Mouse (Mus musculus) liver, adult 2 months (tissue): Measurements from ENCODE around the gene Rad9b. TPM values are rescaled to one million over a fixed set of nuclear protein-coding genes. Genes with fewer than 3 reads are reported as not detected.

Source experiments
- DNase-seq: peaks from one replicate; pipeline ENCODE4 v3.0.0-alpha.2; 2011; ENCODE audit warnings: low read depth, low spot score; ENCODE audit errors: extremely low read depth
- H3K27ac ChIP-seq: fragments of 200-500 bp; replicated peaks from 2 replicates; pipeline ENCODE4 v1.5.1; 2012; ENCODE audit warnings: low read depth, mild to moderate bottlenecking, control low read depth, inconsistent platforms, low read length; ENCODE audit not compliant: insufficient read depth
- H3K27me3 ChIP-seq: fragments of 200-500 bp; 2 replicates; pipeline ENCODE4 v1.6.1; 2012; ENCODE audit warnings: mild to moderate bottlenecking, moderate library complexity, low read length, inconsistent platforms; ENCODE audit not compliant: control insufficient read depth, insufficient read depth
- H3K36me3 ChIP-seq: fragments of 200-500 bp; 2 replicates; pipeline ENCODE4 v1.6.1; 2012; ENCODE audit warnings: low read length, inconsistent platforms; ENCODE audit not compliant: control insufficient read depth, insufficient read depth
- H3K4me1 ChIP-seq: fragments of 200-500 bp; 2 replicates; pipeline ENCODE4 v1.6.1; 2011; ENCODE audit warnings: low read length; ENCODE audit not compliant: control insufficient read depth, insufficient read depth
- H3K4me3 ChIP-seq: fragments of 200-500 bp; 2 replicates; pipeline ENCODE4 v1.5.1; 2011; ENCODE audit warnings: low read depth, mild to moderate bottlenecking, control low read depth, low read length, moderate library complexity; ENCODE audit not compliant: insufficient read depth
- H3K79me2 ChIP-seq: fragments of 200-500 bp; 2 replicates; pipeline ENCODE4 v1.6.1; 2012; ENCODE audit warnings: inconsistent platforms, mild to moderate bottlenecking, low read length, moderate library complexity; ENCODE audit not compliant: control insufficient read depth, insufficient read depth
- H3K9ac ChIP-seq: fragments of 200-500 bp; 2 replicates; pipeline ENCODE4 v1.6.1; 2012; ENCODE audit warnings: low read depth, mild to moderate bottlenecking, control low read depth, inconsistent platforms, low read length
- CTCF ChIP-seq: fragments of 200-500 bp; IDR thresholded peaks from 2 replicates; pipeline ENCODE4 v1.5.1; 2011; ENCODE audit warnings: low read depth, low read length, control low read depth
- POLR2A ChIP-seq: fragments of 200-500 bp; IDR thresholded peaks from 2 replicates; pipeline ENCODE4 v1.6.1; 2011; ENCODE audit warnings: low read length, control low read depth; ENCODE audit not compliant: insufficient read depth; ENCODE audit errors: extremely low read depth
- WGBS: fragments of 180-500 bp; shearing (Covaris S2); methylation state at CpG from one replicate; pipeline ENCODE4 v1.1.7; 2018; 5-methylcytosine and 5-hydroxymethylcytosine counted together
- polyA plus RNA-seq: library from polyadenylated mRNA; depleted of rRNA; stranded (reverse); fragments of >200 nt; gene quantifications from 2 replicates; pipeline ENCODE4 v1.2.3, GENCODE M21; 2012; rRNA removed
- total RNA-seq: library from RNA; depleted of rRNA; stranded (reverse); fragments of >200 nt; gene quantifications from 2 replicates; pipeline ENCODE4 v1.2.3, GENCODE M21; 2014; rRNA removed

Gene Rad9b
- total and polyA plus RNA-seq, 2 experiments = 1.5 to 4.5 TPM

DNA sequence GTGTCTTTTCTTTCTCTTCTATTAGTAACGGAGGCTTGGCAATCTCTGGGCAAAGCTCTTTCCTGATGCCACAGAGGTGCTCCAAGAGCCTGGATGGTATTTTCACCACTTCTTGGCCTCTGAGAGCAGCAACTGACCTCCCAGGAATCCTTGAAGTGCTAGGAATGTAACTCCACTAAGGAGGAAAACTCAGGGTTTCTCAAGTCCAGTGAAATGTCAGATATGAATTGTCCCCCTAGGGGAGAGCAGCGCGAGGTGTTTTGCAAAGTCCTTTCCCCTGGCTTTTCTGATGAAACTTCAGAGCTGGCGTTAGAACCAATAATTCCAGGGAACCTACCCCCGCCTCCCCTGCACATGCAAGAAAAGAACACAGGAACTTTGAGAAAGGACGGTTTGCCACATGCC is 73.6 kb downstream of the Rad9b start:
- no peak for TF ChIP-seq POLR2A
- no peak for TF ChIP-seq CTCF
- Histone ChIP-seq H3K4me3 (no peak overlapping the region), H3K36me3 (no peaks in the 10 kb centered on the region), H3K4me1 (peaks cover 4% of the 10 kb centered on the region), H3K9ac (no peak overlapping the region), H3K27me3 (no peaks in the 10 kb centered on the region), H3K27ac (peak overlapping the region; percentile 41), H3K79me2 (peaks cover 11% of the 10 kb centered on the region; the same call in 1 of the 2 replicates)
- DNase-seq = no peak
- WGBS = 18% methylated on average over 6 of the region's 6 CpGs

DNA sequence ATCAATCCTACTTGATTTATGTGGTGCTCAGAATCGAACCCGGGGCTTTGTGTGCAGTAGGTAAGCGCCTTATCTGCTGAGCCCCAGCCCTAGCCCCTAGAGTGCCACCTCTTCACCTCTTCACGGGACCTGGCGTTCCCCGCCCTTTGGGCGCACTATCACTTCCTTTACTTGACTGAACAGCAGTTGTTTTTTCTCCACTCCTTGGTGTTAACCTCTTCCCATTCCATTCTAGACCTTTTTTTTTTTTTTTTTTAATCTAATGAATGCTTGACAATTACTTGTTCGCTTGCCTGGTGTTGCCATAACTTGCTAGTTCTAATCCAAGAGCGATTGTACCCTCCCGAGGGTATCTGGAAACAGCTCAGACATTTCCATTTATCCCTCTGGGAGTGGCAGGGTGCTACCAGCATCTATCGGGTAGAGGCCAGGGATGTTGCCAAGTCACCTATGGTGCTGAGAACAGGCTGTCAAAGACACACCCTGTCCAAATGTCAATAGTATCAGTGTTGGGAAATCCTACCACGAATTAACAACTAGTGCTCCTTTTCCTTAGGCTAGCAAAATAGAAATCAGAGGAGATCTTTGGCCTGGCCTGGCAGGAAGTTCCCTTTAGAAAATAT is 74.1 kb downstream of the Rad9b start:
- 66% methylated on average over 12 of the region's 12 CpGs for WGBS
- peak; percentile 90 for DNase-seq
- Histone ChIP-seq H3K27me3 (no peaks in the 10 kb centered on the region), H3K36me3 (no peaks in the 10 kb centered on the region), H3K4me3 (no peak overlapping the region), H3K4me1 (peaks cover 7% of the 10 kb centered on the region), H3K27ac (no peak overlapping the region; the same call in 1 of the 2 replicates), H3K79me2 (peaks cover 7% of the 10 kb centered on the region; the same call in 1 of the 2 replicates), H3K9ac (no peak overlapping the region)
- no peak for TF ChIP-seq POLR2A
- TF ChIP-seq CTCF = no peak

DNA sequence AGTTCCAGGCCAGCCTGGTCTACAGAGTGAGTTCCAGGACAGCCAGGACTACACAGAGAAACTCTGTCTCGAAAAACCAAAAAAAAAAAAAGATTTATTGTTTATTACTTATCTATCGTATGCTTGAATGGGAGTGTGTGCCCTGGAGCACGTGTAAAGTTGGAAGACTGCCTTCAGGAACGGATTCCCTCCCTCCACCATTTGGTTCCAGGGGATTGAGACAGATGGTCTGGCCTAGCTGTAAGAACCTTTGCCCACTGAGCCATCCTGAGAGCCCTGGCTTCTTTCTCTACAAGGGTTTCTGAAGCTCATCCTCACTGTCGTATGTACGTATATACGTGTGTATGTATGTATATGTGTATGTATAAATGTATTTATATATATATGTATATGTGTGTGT is 75.1 kb downstream of the Rad9b start:
- TF ChIP-seq POLR2A (no peak), CTCF (no peak)
- no peak overlapping the region for H3K4me3 ChIP-seq
- no peaks in the 10 kb centered on the region for H3K79me2 ChIP-seq
- peaks cover 11% of the 10 kb centered on the region for H3K4me1 ChIP-seq
- no peaks in the 10 kb centered on the region for H3K27me3 ChIP-seq
- no peak overlapping the region for H3K9ac ChIP-seq
- WGBS = 92% methylated on average over 7 of the region's 7 CpGs
- no peaks in the 10 kb centered on the region for H3K36me3 ChIP-seq
- no peak for DNase-seq
- no peak overlapping the region for H3K27ac ChIP-seq

DNA sequence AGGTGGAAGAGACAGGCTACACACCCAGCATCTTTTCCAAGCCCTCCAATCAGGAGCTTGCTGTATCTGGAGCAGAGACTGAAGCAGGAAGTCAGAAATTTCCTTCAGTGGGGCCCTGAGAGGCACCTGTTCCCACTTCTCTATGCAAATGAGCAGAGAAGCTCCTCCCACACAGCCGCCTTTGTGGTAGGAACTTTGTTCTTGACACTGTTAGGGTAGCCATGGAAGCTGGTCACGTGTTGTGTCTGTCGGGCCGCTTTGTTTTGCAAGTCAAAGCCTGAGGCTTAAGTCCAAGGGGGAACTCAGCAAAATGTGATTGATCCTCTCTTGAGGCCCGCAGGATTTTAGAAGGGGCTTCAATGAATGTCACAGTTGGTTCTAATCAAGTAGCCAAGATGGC is 79.2 kb downstream of the Rad9b start:
- no peak overlapping the region for H3K4me3 ChIP-seq
- 7% methylated on average over 5 of the region's 5 CpGs for WGBS
- H3K79me2 ChIP-seq = no peaks in the 10 kb centered on the region
- DNase-seq = peak; percentile 91
- H3K9ac ChIP-seq = no peak overlapping the region
- H3K27me3 ChIP-seq = no peaks in the 10 kb centered on the region
- no peaks in the 10 kb centered on the region for H3K36me3 ChIP-seq
- no peak for TF ChIP-seq POLR2A
- TF ChIP-seq CTCF = no peak
- H3K27ac ChIP-seq = 0 out of 2 replicates have a peak overlapping the region, but pooled peaks have one; percentile 19
- peaks cover 8% of the 10 kb centered on the region for H3K4me1 ChIP-seq

Other genes starting within 250 kb of the Rad9b start
- not detected in 2 replicates for gene Ccdc63, start 213.4 kb downstream of the Rad9b start, total RNA-seq
- gene Ccdc63, start 213.4 kb downstream of the Rad9b start, polyA plus RNA-seq = not detected in 2 replicates
- gene Ppp1cc, start 196.0 kb downstream of the Rad9b start, total RNA-seq = 100 TPM in 2 replicates
- gene Ppp1cc, start 196.0 kb downstream of the Rad9b start, polyA plus RNA-seq = 34.9 and 36.4 TPM in 2 replicates
- gene Hvcn1, start 147.4 kb downstream of the Rad9b start, total RNA-seq = 1.5 and 3.0 TPM in 2 replicates
- 0.82 and 1.7 TPM in 2 replicates for gene Hvcn1, start 147.4 kb downstream of the Rad9b start, polyA plus RNA-seq
- 1.6 and 1.9 TPM in 2 replicates for gene Tctn1, start 89.8 kb downstream of the Rad9b start, total RNA-seq
- 3.5 and 5.9 TPM in 2 replicates for gene Tctn1, start 89.8 kb downstream of the Rad9b start, polyA plus RNA-seq
- 16.3 and 17.6 TPM in 2 replicates for gene Pptc7, start 69.9 kb downstream of the Rad9b start, total RNA-seq
- 8.7 and 9.5 TPM in 2 replicates for gene Pptc7, start 69.9 kb downstream of the Rad9b start, polyA plus RNA-seq
- 52.8 and 58.8 TPM in 2 replicates for gene Vps29, start 136 bp upstream of the Rad9b start, total RNA-seq
- gene Vps29, start 136 bp upstream of the Rad9b start, polyA plus RNA-seq = 24.9 and 27.9 TPM in 2 replicates
- gene Gpn3, start 17.6 kb upstream of the Rad9b start, total RNA-seq = 14.1 and 18.4 TPM in 2 replicates
- gene Gpn3, start 17.6 kb upstream of the Rad9b start, polyA plus RNA-seq = 23.5 and 24.6 TPM in 2 replicates
- 3.4 and 4.2 TPM in 2 replicates for gene Fam216a, start 18.1 kb upstream of the Rad9b start, total RNA-seq
- 2.8 and 3.4 TPM in 2 replicates for gene Fam216a, start 18.1 kb upstream of the Rad9b start, polyA plus RNA-seq
- 93.6 and 119 TPM in 2 replicates for gene Arpc3, start 37.6 kb upstream of the Rad9b start, total RNA-seq
- 93.9 and 121 TPM in 2 replicates for gene Arpc3, start 37.6 kb upstream of the Rad9b start, polyA plus RNA-seq
- gene Anapc7, start 67.5 kb upstream of the Rad9b start, total RNA-seq = 12.1 and 12.6 TPM in 2 replicates
- 12.9 and 14.4 TPM in 2 replicates for gene Anapc7, start 67.5 kb upstream of the Rad9b start, polyA plus RNA-seq
- gene Atp2a2, start 148.0 kb upstream of the Rad9b start, total RNA-seq = 44.6 and 65.4 TPM in 2 replicates
- gene Atp2a2, start 148.0 kb upstream of the Rad9b start, polyA plus RNA-seq = 46.0 and 50.5 TPM in 2 replicates